Mouse (Mus musculus): ENCODE measurements around the gene Cacna1a. TPM values are rescaled to one million over a fixed set of nuclear protein-coding genes. Genes with fewer than 3 reads are reported as not detected.

The Cacna1a gene
- 2.2 and 4.1 TPM in 2 replicates for polyA plus RNA-seq (2015; fragmentation: Nextera tagmentation; extraction: Ambion mirVana)

GRCm38 (mm10) chr8:84388275-84388674 is at the start of gene Cacna1a:
Cacna1a (plus strand) TSS chr8:84388440.

GRCm38 (mm10) chr8:84662581-84663065 is 274.4 kb downstream of the Cacna1a start, which contains the start of gene Ier2:
Ier2 (minus strand) TSS chr8:84662852.

GRCm38 (mm10) chr8:84686191-84687002 is 298.2 kb downstream of the Cacna1a start, which contains the start of gene Trmt1:
Trmt1 (plus strand) TSS chr8:84686307.

DNA sequence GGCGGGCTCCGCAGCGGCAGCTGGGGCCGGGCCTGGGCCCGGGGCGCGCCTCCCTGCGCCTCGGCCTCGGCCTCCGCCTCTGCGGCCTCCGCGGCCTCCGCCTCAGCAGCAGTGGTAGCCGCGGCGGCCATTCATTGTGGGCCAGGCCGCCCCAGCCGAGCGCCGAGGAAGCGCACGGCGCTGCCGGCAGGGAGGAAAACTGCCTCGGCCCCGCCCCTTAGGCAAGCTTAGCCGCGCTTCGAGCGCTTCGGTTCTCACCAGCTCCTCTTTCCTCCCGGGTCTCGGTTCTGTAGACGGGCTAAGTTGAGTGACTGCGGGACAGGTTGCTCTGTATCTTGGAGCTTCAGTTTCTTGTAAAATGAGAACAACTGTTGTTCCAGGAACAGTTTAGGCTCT is 299.5 kb downstream of the Cacna1a start, which contains the start of gene Nacc1:
Gene Nacc1, minus strand, starts transcription at position 158 of the 396 bp plus-strand sequence.

Other genes starting within 250 kb of the Cacna1a start
- 14.8 and 15.7 TPM in 2 replicates for gene Cc2d1a, start 240.5 kb upstream of the Cacna1a start, polyA plus RNA-seq (2015; fragmentation: Nextera tagmentation; extraction: Ambion mirVana)
- 0.16 and 0.50 TPM in 2 replicates for gene 4930432K21Rik, start 240.4 kb upstream of the Cacna1a start, polyA plus RNA-seq (2015; fragmentation: Nextera tagmentation; extraction: Ambion mirVana)
- 1.1 and 1.3 TPM in 2 replicates for gene Nanos3, start 203.2 kb upstream of the Cacna1a start, polyA plus RNA-seq (2015; fragmentation: Nextera tagmentation; extraction: Ambion mirVana)
- gene Zswim4, start 151.4 kb upstream of the Cacna1a start, polyA plus RNA-seq (2015; fragmentation: Nextera tagmentation; extraction: Ambion mirVana), result 5.2 and 5.8 TPM in 2 replicates
- gene D8Ertd738e, start 138.7 kb upstream of the Cacna1a start, polyA plus RNA-seq (2015; fragmentation: Nextera tagmentation; extraction: Ambion mirVana), result 269 and 288 TPM in 2 replicates
- 63.3 and 68.1 TPM in 2 replicates for gene Mri1, start 131.1 kb upstream of the Cacna1a start, polyA plus RNA-seq (2015; fragmentation: Nextera tagmentation; extraction: Ambion mirVana)
- 9.6 and 10.7 TPM in 2 replicates for gene Ccdc130, start 118.1 kb upstream of the Cacna1a start, polyA plus RNA-seq (2015; fragmentation: Nextera tagmentation; extraction: Ambion mirVana)

Data from urinary bladder, postnatal 0 days (tissue).